Mouse (Mus musculus): ENCODE measurements around the gene Glt1d1.

Gene Glt1d1

GRCm38 (mm10) chr5:127632167-127633145 lies at the start of gene Glt1d1, which contains the start of gene Slc15a4:
Gene Glt1d1, plus strand, starts transcription at chr5:127632262.
Gene Slc15a4, minus strand, starts transcription at chr5:127632897.
- peak; percentile 54 for DNase-seq

DNA sequence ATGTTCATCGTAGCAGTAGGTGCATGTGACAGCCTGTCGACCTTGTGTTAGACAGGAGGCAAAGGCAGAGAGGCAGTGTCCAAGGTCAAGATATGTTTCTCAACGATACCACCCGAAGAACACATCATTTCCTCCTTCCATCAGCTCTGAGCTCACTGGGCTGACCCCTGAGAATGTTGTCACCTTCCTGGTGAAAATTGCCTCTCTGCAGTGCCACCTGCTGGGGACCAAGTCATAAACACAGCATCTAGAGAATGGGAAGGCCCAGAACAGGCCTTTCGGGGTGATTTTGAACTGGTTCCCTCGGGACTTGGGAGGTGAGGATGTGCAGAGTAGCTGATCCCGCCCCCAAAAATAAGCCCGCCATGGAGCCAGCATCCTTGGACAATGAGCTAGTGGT lies 48.4 kb upstream of the Glt1d1 start:
- DNase-seq, result peak; percentile 21 to 31

DNA sequence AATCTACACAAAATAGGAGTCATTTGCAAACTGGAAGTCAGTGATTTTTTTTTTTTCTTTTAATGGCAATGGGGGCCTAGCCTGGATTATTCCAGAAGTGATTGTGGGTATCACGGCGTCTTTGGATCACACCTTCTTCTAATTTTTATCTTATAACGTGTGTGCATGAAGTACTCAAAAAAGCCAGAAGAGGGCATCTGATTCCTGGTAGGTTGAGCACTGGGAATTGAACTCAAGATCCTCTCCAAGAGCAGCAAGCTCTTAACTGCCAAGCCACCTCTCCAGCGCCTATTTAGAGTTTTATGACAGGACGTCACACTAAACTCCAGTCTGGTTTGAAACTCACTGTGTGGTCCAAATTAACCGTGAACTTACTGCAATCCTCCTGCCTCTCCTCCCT lies 44.2 kb upstream of the Glt1d1 start:
- DNase-seq, result no peak

GRCm38 (mm10) chr5:127592406-127592805 lies 39.7 kb upstream of the Glt1d1 start:
- DNase-seq, result no peak

DNA sequence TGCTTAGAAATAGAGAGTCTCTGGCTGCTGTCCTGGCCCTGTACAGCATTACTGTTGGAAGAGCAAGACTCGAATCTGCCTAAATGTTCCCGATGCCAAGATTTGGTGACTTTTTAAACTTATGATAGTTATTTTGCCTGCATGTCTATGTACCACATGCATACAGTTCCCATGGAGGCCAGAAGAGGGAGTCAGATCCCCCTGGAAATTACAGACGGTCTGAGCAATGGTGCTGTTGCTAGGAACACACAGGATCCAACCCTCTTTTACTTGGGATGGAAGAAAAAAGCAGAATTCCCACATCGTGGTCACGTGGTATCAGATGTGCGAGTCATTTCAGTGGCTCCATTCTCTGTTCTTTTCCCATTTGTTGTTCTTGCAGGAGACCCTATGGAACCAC lies 39.2 kb upstream of the Glt1d1 start:
- DNase-seq, result peak in 1 of 2 experiments; percentile 27

DNA sequence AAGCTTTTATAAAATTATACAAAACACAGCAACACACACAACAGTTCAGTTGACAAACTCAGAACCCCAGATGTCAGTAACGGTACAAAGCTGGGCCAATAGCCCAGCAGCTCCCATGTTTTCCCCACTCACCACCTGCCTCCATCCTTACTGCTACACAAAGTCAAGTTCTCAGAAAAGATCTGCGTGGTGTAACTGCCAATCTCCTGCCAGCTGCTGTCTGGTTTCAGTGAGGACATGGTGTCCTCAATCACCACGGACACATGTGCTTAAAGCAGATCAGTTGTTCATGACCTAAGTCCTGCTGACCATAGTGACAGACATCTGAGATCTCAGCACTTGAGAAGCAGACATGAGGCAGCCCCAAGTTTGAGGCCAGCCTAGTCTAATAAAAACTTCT lies 36.4 kb upstream of the Glt1d1 start:
- no peak for DNase-seq

DNA sequence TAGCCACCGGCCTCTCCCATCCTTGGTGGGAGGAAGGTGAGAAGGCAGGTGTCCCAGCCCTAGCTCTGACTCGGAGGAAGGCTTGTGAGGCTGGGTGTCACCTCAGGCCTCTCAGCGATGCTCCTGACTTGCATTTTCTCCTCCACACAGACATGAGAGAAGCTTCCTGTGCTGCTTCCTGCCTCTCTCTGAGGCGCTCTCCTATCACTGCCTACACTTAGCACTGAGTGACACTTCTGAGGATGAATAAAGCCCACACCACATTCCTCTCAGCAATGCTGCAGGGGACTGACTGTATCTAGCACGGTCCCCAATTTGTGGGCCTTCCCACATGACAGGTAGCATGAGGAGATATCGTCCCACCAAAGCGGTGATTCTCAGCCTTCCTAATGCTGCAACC lies 35.2 kb upstream of the Glt1d1 start:
- DNase-seq, result no peak

DNA sequence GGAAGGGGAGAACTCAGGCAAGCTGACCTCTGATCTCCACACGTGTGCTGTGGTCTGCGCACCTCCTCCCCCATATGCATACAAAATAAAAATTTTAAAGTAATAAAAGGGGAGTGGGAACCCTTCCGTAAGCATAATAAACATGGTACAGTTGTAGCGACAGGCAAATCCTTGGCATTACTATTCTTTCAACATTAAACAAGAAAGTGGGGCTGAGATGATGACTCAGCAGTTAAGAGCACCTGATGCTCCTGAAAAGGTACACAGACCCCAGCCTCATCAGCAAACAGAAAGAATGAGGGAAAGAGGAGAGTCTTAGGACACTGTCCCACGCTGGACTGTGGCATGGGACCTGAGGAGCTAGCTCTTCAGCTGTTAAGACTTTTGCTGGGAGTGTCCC lies 29.1 kb upstream of the Glt1d1 start:
- no peak for DNase-seq

- no peak for DNase-seq
Observed at GRCm38 (mm10) chr5:127607507-127607906, 24.6 kb upstream of the Glt1d1 start.

DNA sequence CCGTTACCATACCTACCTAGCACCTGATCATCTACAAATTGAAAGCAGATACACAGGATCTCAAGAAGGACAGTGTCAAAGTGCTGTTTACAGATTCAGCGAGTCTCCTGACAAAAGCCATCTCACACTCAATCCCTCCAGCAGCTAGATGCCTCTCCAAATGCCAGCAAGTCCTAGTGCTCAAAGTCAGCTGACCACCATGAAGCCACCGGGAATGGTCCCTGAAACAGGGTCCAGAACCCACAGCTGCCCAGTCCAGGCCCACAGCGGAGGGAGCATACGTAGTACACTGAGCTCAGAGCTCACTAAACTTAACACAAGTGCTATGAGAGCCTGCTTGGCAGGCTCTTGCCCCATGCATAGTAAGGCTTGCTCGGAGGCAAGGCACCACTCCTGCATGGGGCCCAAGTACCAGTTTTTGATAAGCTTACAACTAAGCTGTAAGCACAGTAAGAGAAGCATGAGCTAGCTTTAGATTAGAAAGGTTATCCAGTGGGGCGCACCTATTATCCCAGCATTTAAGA lies 22.8 kb upstream of the Glt1d1 start:
- no peak for DNase-seq

GRCm38 (mm10) chr5:127610787-127611509 lies 21.1 kb upstream of the Glt1d1 start:
- DNase-seq, result peak; percentile 39 to 46

DNA sequence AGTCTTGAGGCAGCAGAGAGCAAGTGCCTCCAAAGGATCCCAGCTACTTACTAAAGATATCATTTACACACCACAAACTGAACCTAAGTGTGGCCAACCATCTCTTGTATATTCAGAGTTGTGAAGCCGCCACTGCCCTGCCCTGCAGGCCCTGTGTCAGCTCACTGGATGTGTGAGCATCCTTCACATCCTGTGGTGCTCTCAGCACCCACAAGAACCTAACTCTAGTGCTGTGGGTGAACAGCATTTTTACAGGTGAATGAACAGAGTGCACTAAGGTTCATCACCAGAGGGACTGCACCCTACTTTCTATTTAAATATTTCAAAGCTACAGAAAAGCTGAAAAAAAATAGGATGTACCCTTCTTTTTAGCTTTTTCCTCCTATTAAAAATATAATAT lies 20.2 kb upstream of the Glt1d1 start:
- DNase-seq, result no peak

GRCm38 (mm10) chr5:127612397-127612796 lies 19.7 kb upstream of the Glt1d1 start:
- no peak for DNase-seq

DNA sequence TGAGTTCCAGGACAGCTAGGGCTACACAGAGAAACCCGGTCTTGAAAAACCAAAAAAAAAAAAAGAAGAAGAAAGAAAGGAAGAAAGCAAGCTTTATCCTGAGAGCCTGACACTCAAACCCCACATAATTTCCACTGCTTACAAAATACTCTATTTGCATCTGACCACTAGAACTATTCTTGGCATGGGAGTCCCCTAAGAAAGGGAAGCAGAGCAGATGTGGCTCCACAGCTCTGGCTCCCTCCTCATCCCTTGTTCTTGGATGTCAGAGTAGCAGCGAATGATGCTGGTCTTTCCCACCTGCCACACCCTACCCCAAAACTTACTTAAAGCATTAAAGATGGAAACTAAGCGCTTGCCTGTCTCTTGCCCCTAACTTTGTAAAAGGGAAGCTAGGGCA lies 16.6 kb upstream of the Glt1d1 start:
- no peak for DNase-seq

DNA sequence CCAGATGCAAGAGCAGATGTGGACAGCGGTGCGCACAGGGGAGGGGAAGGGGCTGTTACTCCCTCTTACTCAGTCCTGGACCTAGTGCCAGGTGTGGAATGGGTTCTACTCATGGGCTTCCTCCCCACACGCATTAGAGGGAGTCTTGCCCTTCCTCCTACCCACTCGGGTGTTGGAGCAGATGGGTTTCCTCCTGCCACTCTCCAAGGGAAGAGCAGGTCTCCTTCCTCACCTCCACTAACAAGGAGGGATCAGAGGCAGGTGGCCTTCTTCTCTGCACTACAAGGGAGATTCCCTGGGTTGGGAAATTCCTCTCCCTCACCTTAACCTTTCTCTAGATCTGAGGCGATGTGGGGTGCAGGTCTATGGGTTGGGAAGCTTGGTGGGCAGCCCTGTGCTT lies 15.9 kb upstream of the Glt1d1 start:
- DNase-seq, result no peak

- DNase-seq, result peak; percentile 97 to 99
Observed at GRCm38 (mm10) chr5:127616884-127617635, 15.0 kb upstream of the Glt1d1 start.

- DNase-seq, result no peak
Observed at GRCm38 (mm10) chr5:127618834-127619233, 13.2 kb upstream of the Glt1d1 start.

- DNase-seq, result no peak
Observed at GRCm38 (mm10) chr5:127620371-127620770, 11.7 kb upstream of the Glt1d1 start.

DNA sequence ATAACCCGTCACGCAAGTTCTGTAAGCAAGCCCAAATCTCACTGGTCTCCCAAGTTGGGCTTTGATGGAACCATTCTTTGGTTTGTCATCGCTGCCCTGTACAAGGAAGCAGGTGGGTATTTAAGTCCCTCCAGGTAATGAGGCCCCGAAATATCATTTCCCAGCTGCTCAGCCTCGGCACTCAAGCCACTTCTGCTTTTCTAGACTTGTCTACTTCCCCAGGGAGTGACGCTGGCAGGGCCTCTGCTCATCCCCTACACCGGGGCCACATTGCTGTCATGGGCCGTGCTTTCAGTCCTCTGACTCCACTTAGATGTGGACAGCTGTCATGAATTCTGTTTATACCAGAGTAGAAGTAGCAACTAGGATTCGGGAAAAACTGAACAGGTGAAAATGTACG lies 11.0 kb upstream of the Glt1d1 start:
- DNase-seq, result no peak

- DNase-seq, result no peak
Observed at GRCm38 (mm10) chr5:127624427-127625213, 7.4 kb upstream of the Glt1d1 start.

- no peak for DNase-seq
Observed at GRCm38 (mm10) chr5:127627242-127627641, 4.8 kb upstream of the Glt1d1 start.

GRCm38 (mm10) chr5:127631671-127632070 lies 391 bp upstream of the Glt1d1 start:
- DNase-seq, result no peak
